Comparison of ENCODE assay signal across 15 mouse cellular contexts in genomic region chr17:32468494-32468893, GRCm38 (mm10). TPM values are rescaled to one million over a fixed set of nuclear protein-coding genes. Genes with fewer than 3 reads are reported as not detected.
"Had no signal": no experiment of that assay in that cellular context is flagged by ENCODE, and none has a peak within 500 bp of the region (broad histone marks: within the 10 kb centered on the region; RNA-seq: fewer than 3 reads in every experiment).

No protein-coding gene starts in this region.

- H3K36me3 ChIP-seq: hindbrain, embryonic 15.5 days; limb, embryonic 15.5 days; midbrain, embryonic 12.5 days; neural tube, embryonic 13.5 days had no signal

- H3K4me3 ChIP-seq: hindbrain, embryonic 15.5 days; limb, embryonic 15.5 days; midbrain, embryonic 12.5 days; neural tube, embryonic 13.5 days had no signal

- H3K27me3 ChIP-seq: hindbrain, embryonic 15.5 days; limb, embryonic 15.5 days; midbrain, embryonic 12.5 days; neural tube, embryonic 13.5 days had no signal

- H3K4me2 ChIP-seq: hindbrain, embryonic 15.5 days; limb, embryonic 15.5 days; midbrain, embryonic 12.5 days; neural tube, embryonic 13.5 days had no signal

- ATAC-seq: midbrain, embryonic 16.5 days had no signal

- H3K9ac ChIP-seq: hindbrain, embryonic 15.5 days; limb, embryonic 15.5 days; liver, embryonic 14.5 days; midbrain, embryonic 12.5 days; neural tube, embryonic 13.5 days had no signal

- H3K27ac ChIP-seq: hindbrain, embryonic 15.5 days; limb, embryonic 15.5 days; liver, embryonic 14.5 days; midbrain, embryonic 12.5 days; neural tube, embryonic 13.5 days had no signal

- H3K9me3 ChIP-seq: hindbrain, embryonic 15.5 days; limb, embryonic 15.5 days; midbrain, embryonic 12.5 days; neural tube, embryonic 13.5 days had no signal

- DNase-seq: layer of hippocampus, postnatal 36 days; lung, adult 18-20 months; retina, postnatal 1 day; thymus, postnatal 14 days had no signal

- H3K4me1 ChIP-seq: hindbrain, embryonic 15.5 days; limb, embryonic 15.5 days; midbrain, embryonic 12.5 days; neural tube, embryonic 13.5 days had no signal

RNA-seq across cellular contexts. Expression of gene Cyp4f39, which starts 16.0 kb away (rescaled TPM):
- total RNA-seq: layer of hippocampus, postnatal 36 days; left cerebral cortex, adult 8-10 months; left cerebral cortex, postnatal 25 days had no signal
- polyA plus RNA-seq: limb, embryonic 11.5 days had no signal

RNA-seq across cellular contexts. Expression of gene Cyp4f17, which starts 37.4 kb away (rescaled TPM):
- total RNA-seq: megakaryocyte-erythroid progenitor cell, adult 5-6 weeks had no signal

RNA-seq across cellular contexts. Expression of gene Pglyrp2, which starts 44.5 kb away (rescaled TPM):
- total RNA-seq: layer of hippocampus, postnatal 36 days; left cerebral cortex, adult 8-10 months; left cerebral cortex, postnatal 25 days had no signal
- polyA plus RNA-seq: hindbrain, embryonic 15.5 days; limb, embryonic 11.5 days; lung, embryonic 16.5 days; midbrain, embryonic 12.5 days; midbrain, embryonic 16.5 days; neural tube, embryonic 13.5 days had no signal
